Comparison of ENCODE assay signal across 8 mouse cellular contexts in the genomic region with DNA sequence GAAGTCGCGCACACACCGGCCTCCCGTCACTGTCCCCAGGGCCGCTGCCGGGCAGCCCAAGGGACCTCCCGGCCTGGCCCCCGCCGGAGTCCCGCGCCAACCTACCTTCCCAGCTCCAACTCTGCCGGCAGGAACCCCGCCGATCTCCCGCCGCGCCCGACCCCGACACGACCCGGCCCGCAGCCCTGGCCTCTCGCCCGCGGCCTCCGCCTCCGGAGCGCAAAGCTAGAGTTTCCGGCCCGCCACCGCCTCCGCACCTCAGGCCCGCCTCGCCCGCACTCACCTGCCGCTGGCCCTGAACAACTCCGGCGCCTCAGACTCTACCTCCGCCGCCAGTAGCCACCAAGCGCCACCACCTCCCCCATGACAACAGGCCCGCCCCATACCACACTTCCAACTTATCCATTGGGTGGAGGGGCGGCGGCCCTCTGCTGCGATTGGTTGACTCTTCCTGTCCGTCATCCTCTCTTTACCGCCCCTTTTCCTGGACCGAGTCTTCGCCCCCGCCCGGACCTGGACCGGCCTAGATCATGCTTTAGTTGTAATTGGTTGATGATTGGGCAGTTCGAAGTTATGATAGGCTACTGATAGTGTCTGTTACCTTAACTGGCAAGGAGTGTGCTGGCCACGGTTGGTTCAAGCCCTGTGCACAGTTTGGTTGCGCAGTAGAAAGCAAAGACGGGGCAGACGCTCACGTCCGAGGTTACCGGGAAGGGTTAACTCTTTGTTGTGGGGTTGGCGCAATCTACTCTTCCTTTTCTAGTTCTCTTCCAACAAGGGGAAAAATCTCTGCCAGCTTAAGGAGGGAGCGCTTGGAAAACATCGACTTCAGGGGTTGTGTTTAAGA. TPM values are rescaled to one million over a fixed set of nuclear protein-coding genes. Genes with fewer than 3 reads are reported as not detected.
DNase-seq lines count a peak whose midpoint lies in the region; ATAC-seq and TF ChIP-seq lines count a peak whose summit lies in the region.

Gene Numb (minus strand): TSS at position 400 of the 847 bp plus-strand sequence.

- peaks cover 45% of the 10 kb centered on the region for H3K4me1 ChIP-seq in hindbrain, embryonic 10.5 days (replicated peaks)
- peaks cover 12% of the 10 kb centered on the region; the same call in 1 of the 2 replicates for H3K4me1 ChIP-seq in lung, postnatal 0 days (ENCODE audit: insufficient read depth, low read depth, low read length)

- peak within 1 kb of the TSS; percentile 89 for H3K9ac ChIP-seq in lung, postnatal 0 days (replicated peaks; ENCODE audit: low read depth)

- no peaks in the 10 kb centered on the region for H3K9me3 ChIP-seq in hindbrain, embryonic 10.5 days
- no peaks in the 10 kb centered on the region for H3K9me3 ChIP-seq in lung, postnatal 0 days (ENCODE audit: low read length)

- H3K27me3 ChIP-seq in hindbrain, embryonic 10.5 days (ENCODE audit: insufficient read depth, poor library complexity, severe bottlenecking): no peaks in the 10 kb centered on the region
- no peaks in the 10 kb centered on the region for H3K27me3 ChIP-seq in lung, postnatal 0 days (replicated peaks; ENCODE audit: insufficient read depth, low read length)

- peak within 1 kb of the TSS; percentile 94 for H3K27ac ChIP-seq in hindbrain, embryonic 10.5 days
- H3K27ac ChIP-seq in lung, postnatal 0 days (ENCODE audit: low read length): peak within 1 kb of the TSS; percentile 93

- peak; percentile 65 for TF ChIP-seq EP300 in lung, postnatal 0 days (IDR thresholded peaks at IDR 0.05)

- TF ChIP-seq CTCF in lung, postnatal 0 days (IDR thresholded peaks at IDR 0.05): no peak

- H3K4me3 ChIP-seq in hindbrain, embryonic 10.5 days: peak within 1 kb of the TSS; percentile 97
- H3K4me3 ChIP-seq in lung, postnatal 0 days (ENCODE audit: low read depth, low read length): peak within 1 kb of the TSS; percentile 99

- peak within 1 kb of the TSS; percentile 83 for H3K4me2 ChIP-seq in lung, postnatal 0 days (replicated peaks; ENCODE audit: low read depth, low read length)

- under 1% methylated on average over 63 of the region's 63 CpGs for WGBS in hindbrain, embryonic 10.5 days
- under 1% methylated on average over 44 of the region's 63 CpGs for WGBS in lung, postnatal 0 days

- H3K36me3 ChIP-seq in hindbrain, embryonic 10.5 days: peaks cover 3% of the 10 kb centered on the region; the same call in 1 of the 2 replicates
- H3K36me3 ChIP-seq in lung, postnatal 0 days (ENCODE audit: insufficient read depth, low read length): no peaks in the 10 kb centered on the region

- ATAC-seq in frontal cortex, adult (ENCODE audit: low TSS enrichment): peak; percentile 95
- peak; percentile 99 for ATAC-seq in lung, postnatal 0 days

- peak; percentile 99 for DNase-seq in MN1 (ENCODE audit: low spot score)
- DNase-seq in cerebellum, adult 9-10 months: peak; percentile 100
- DNase-seq in hindbrain, embryonic 10.5 days (ENCODE audit: low spot score): peak; percentile 99
- peak; percentile 100 for DNase-seq in layer of hippocampus, adult 9-11 months
- DNase-seq in lung, postnatal 0 days (ENCODE audit: low spot score): peak; percentile 99
- DNase-seq in ovary, postnatal 14 days (ENCODE audit: low spot score): peak; percentile 94
- DNase-seq in thymus, postnatal 14 days: peak; percentile 96

RNA-seq across cellular contexts. Expression of gene Numb, which starts in this region (rescaled TPM):
- 27.8 and 39.1 TPM in 2 replicates for polyA plus RNA-seq in hindbrain, embryonic 10.5 days (2016; fragmentation: Nextera tagmentation; extraction: Ambion mirVana)
- 52.6 and 57.8 TPM in 2 replicates for polyA plus RNA-seq in lung, postnatal 0 days (2015; fragmentation: Nextera tagmentation; extraction: Ambion mirVana)

Comparison
In these comparisons a context has a peak if more than half of its experiments do, and no peak if none do; other contexts are left out.
1. Peak in every context shown above with its lines: DNase-seq, ATAC-seq, H3K4me3 ChIP-seq and H3K27ac ChIP-seq.